Mouse (Mus musculus) T-helper 1 cell (primary cell): ENCODE results near the gene Sirpa.

Source experiments
- in situ Hi-C: fragments of 300-600 bp; cut with MboI, MseI; formaldehyde crosslinking; loops from one replicate; pipeline ENCODE4 v1.15.1; 2025; ENCODE audit warnings: high pct_unique_total_duplicates

The Sirpa gene

DNA sequence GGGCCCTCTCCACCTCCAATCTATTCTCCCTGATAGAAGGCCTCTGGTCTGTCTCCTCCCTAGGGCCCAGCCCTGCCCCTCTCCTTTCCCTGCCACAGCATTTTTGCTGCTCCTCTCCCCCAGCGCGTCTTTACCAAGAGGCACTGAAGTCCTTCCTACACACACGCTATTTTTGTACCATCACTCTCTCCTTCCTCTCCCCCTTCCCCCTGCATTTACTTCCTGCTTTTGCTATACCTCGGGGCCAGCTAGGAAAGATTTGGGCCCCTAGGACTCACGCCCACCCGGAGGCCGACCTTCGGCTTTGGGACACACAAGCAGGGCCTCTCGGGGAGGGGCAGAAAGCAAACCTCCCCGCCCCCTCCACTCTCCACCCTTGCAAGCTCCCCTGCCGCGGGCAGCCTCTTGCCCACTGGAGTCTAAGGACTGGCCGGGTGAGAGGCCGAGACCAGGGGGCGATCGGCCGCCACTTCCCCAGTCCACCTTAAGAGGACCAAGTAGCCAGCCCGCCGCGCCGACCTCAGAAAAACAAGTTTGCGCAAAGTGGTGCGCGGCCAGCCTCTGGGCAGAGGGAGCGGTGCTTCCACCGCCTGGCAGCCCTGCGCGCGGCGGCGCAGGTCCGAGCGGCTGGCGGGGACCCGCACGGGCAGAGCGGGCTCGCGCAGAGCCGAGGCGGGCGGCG lies at the start of gene Sirpa:
Gene Sirpa, plus strand, starts transcription at position 377 of the 682 bp plus-strand sequence.
- in situ Hi-C loops: no loop called here

- in situ Hi-C loops: no loop called here
Measured at GRCm38 (mm10) chr2:129544448-129544847, 48.2 kb upstream of the Sirpa start.

DNA sequence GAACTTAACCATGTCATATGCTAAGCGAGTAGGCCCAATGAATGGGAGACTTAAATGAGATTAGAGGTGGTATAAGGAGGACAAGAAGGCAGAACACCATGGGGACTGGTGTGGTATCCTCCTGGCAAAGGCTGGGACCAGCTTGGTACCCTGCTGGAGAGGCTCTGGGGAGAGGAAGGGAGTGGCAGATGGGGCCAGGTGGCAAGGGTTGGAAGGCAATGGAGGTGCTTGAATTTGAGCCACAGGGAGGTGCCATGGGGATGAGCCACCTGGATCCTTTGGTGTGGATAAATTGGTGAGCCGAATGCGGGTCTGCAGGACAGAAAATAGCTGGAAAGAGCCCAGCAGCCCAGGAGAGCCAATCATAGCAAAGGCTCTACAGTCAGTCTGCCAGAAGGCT lies 47.7 kb upstream of the Sirpa start:
- in situ Hi-C loops: no loop called here

- in situ Hi-C loops: no loop called here
Measured at GRCm38 (mm10) chr2:129545596-129545995, 47.0 kb upstream of the Sirpa start.

GRCm38 (mm10) chr2:129546772-129547171 lies 45.9 kb upstream of the Sirpa start:
- in situ Hi-C loops: no loop called here

- in situ Hi-C loops: no loop called here
Measured at GRCm38 (mm10) chr2:129549537-129550135, 43.0 kb upstream of the Sirpa start.

GRCm38 (mm10) chr2:129550781-129551180 lies 41.9 kb upstream of the Sirpa start:
- in situ Hi-C loops: no loop called here

DNA sequence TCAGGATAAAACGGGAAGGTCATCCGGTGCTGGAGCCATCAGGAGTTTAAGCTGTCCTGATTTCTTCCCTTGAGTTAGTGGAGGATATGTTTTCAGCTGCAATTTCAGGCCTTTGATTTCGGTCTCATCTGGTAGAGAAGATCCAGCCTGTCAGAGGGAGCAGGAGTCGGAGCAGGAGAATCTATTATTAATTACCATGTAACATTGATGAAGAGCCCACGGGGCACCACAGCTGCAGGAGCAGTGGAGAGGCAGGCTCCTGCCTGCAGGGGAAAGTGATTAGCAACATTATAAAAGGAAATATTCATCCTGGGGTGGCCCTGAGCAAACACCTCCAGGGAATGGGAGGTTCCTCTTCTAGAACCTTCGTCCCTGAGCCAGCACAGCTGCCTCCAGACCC lies 36.6 kb upstream of the Sirpa start:
- in situ Hi-C loops: no loop called here

GRCm38 (mm10) chr2:129558008-129558874 lies 34.4 kb upstream of the Sirpa start:
- in situ Hi-C loops: no loop called here

DNA sequence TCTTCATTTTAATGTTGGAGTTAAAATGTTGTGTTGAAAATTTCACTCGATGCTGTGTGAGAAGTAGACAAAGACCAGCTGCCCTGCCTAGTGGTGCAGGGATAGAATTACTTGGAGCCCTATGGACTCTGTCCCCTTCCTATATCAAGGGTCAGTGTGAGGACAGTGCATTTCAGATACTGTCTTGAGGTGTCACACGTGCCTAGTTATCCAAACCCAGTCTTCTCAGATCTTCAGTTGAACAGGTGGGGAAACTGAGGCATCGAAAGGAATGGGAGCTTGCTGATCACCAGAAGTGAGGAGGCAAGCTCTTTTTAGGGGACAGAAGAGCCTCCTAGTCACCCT lies 33.8 kb upstream of the Sirpa start:
- in situ Hi-C loops: no loop called here

- in situ Hi-C loops: no loop called here
Measured at GRCm38 (mm10) chr2:129561796-129562195, 30.8 kb upstream of the Sirpa start.

DNA sequence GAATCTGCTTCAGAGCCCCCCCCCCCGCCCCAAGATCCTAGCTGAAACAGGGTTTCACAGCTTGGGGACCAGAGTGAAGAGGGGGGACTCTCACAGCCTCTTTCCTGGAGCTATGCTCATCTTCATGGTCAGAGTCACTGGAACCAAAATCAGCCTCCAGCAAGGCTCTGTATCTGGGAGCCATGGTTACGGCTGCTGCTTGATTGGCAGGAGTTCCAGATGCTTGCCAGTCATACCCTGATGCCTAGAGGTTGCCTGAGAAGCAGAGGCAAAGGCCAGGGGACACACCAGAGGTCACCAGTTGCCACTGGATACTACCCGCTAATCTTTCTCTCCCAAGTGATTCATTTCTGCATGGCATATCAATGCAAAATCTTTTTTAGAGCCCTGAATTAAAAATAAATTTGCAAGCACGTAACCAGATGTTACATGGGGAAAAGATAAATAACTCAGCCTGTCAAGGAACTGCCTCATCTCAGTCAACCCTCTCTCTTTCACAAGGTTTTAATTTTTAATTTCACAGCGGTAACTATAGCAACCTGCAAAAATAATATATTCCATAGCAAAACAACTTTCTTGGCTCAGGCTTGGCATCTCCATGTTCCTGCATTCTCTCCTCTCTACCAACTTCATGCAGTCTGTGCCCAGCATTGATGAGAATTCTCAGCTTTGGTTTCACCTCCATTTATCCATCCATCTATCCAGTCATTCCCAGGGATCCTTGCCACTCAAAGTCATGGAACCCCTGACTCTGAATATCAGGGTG lies 28.5 kb upstream of the Sirpa start:
- in situ Hi-C loops: no loop called here

DNA sequence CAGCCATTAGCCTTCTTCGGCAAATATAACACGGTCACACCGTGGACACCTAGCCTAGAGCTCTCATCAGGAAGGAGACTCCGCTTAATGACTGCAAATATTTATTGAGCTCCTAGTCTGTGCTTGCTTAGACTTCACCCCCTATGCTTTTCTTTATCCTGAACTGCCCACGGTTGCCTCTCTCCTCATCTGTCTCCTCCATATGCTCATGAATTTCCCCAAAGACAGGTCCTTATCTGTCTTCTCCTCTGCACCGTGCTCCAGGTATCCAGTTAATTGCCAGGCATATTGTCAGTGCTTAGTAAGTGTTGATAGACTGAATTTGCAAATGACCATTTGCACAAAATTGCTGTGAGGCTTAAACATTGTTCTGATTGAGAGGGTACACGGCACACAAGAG lies 23.5 kb upstream of the Sirpa start:
- in situ Hi-C loops: no loop called here

- in situ Hi-C loops: no loop called here
Measured at GRCm38 (mm10) chr2:129569556-129569955, 23.1 kb upstream of the Sirpa start.

GRCm38 (mm10) chr2:129573701-129574273 lies 18.8 kb upstream of the Sirpa start:
- in situ Hi-C loops: no loop called here

DNA sequence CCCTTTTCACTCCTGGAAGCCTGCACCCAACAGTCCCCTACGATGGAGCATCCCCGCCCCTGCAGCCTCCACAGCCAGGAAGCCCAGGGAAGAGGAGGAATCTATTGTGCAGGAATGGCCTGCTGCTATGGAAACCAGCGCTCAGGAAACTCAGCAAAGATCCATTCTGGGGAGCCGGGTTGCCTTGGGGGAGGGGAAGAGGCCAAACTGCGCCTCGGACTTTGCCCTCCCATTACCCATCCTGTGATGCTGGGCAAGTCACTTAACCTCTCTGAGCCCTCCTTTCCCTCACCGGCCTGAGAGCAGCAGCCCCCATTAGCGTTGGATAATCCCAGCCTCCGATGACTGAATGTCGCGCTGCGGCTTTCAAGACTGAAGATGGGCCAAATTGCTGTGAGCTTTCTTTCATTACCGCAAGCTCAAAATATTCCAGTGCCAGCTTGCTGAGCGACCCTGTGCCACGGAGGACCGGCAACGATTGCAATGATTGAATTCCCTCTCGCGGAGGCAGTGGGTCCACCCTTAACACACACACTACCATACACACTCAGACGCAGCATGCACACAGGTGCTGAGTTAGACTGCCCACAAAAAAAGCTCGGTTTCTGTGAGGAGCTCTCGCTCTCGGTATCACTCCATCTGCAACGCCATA lies 18.1 kb upstream of the Sirpa start:
- in situ Hi-C loops: no loop called here

GRCm38 (mm10) chr2:129575113-129575512 lies 17.5 kb upstream of the Sirpa start:
- in situ Hi-C loops: no loop called here

DNA sequence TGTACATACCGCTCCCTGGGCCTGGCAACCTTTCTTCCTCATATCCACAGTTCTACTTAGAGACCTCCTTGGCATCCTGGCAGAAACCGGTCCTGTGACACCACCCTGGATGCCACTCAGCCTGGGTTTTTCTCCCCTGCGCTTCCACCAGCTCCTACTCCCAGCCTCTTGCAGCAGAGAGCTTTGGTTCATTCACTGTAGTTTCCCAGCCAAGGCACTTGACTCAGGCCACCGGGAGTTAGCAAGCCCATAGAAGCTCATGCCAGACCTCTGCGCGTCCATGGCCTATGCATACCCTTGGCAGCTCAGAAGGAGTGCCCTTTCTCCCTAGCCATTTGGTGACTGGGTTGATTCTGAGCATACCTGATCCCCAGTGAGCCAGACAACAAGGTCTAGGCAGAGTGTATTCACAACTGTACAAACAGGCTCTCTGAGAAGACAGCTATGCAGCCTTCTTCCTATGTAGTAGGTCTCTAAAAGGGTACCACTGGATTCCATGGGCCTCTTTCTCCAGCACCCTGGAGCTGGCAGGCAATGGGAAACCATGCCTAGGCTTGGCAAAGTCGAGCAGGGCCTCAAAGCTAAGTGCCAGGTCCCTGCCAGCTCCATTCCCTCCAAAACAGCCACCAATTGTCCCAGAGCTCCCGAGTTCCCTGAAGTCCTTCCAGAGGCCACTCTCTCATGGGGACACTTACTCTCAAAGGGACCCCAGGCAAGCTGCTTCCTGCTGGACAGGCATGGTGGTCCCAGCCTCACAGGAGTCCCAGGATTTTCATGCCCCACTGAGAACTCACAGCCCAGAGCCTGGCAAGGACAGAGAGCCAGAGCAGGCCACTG lies 15.8 kb upstream of the Sirpa start:
- in situ Hi-C loops: no loop called here

DNA sequence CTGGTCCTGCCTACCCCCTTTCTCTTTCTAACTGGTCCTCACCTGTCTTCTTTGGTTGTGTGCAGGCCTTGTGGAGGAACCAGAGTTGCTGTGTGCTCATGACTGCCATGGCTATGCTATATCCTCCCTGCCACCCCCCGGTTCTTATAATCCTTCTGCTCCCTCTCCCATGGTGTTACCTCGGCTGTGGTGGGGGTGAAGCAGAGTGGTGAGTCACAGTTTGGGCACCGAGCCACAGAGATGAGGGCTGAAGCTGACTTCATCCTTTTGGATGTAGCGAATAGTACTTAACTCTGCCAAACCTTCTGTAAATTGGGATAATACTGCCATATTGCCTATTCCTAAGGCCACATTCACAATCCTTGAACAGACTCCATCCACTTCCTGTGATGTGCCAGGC lies 12.0 kb upstream of the Sirpa start:
- in situ Hi-C loops: no loop called here

DNA sequence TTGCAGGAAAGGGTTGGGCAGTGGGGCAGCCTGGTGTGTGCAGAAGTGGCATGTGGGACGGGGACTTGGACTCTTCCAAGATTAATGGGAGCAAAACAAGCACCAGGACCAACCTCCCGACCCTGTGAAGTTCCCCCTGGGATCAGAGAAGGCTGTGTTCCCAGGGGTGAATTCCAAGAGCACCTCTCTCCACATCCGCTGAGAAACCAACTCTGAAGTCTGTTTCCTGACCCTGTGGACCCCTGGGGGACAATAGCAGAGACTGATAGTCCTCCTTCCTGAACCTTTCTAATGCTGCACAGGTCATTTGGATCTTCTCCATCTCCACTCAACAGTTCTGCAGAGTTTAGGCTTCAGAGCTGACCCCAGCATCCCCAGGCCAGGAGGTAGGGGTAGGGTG lies 10.8 kb upstream of the Sirpa start:
- in situ Hi-C loops: no loop called here
